Mouse (Mus musculus) lung, adult 18-20 months (tissue): Measurements from ENCODE around the gene Degs1.
"Not testable (repeated sequence)": the region's sequence is repeated elsewhere in the genome, so short reads cannot be mapped to it uniquely, and the experiment has no call there.

Experiments used
- DNase-seq, 2 experiments: peaks; one replicate each; pipeline ENCODE4 v3.0.0; 2022; ENCODE audit warnings: mixed read lengths in 2 of 2

Degs1 gene

DNA sequence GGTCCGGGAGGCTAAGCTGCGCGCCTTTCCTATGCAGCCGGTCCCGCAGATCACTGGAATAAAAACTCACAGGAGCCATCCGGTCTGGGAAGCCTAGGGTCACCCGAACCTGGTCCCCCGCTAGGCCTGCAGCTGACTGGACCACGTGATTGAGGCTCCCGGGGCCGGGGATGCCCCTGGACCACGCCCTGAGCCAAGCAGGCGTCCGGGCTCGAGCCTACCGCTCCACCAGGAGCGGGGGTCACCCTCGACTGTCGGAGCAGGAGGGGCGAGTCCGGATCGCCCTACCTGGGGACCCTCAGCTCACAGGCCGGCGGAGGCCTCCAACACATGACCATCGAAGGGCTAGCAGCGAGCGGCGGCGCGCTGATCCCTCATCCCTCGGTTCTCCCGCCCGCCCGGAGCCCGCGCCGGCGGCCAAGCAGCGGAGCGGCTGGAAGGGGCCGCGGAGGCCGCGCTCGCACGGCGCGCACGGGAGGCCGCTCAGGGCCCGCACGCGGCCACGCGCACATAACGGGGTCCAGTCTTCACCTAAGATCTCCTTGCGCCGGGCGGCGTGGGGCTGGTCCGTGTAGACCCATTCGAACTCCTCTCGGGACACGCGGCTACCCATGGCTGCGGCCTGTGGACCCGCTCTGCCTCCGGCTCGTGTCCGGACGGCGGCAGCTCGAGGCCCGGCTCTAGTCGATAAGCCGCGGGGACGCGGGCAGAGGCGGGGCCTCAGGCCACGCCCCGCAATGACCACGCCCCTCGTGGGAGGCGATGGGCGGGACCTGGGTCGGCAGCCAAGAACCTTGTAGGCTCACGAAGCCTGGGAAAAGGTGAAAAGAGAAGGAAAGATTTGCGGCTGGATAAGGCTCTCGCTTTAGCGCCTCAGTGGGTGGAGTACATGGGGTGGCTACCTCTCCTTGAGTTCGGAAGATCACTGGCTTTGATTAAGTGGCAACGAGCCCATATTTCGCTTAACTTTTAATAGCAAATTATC is at the start of gene Degs1:
TSS of gene Degs1 (minus strand) at position 714 of the 985 bp plus-strand sequence.
- peak; percentile 96 for DNase-seq

DNA sequence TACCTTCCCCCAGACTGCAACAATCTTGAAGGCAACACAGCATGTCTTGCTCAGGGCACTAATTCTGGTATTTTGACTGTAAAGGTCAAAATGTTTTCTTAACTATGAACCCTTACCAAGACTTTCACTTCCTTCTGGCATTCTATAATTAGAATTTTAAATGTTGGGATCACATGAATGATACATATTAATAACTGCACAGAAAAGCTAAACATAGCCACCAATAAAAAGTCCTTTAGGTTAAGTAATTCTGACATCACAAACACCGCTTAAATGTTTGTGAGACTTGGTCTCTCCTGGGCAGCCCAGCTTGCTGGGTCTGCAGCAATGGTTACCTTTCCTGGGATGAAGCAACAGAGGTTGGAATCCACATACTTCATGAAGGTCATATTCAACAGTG is 43.3 kb upstream of the Degs1 start:
- DNase-seq: no peak

DNA sequence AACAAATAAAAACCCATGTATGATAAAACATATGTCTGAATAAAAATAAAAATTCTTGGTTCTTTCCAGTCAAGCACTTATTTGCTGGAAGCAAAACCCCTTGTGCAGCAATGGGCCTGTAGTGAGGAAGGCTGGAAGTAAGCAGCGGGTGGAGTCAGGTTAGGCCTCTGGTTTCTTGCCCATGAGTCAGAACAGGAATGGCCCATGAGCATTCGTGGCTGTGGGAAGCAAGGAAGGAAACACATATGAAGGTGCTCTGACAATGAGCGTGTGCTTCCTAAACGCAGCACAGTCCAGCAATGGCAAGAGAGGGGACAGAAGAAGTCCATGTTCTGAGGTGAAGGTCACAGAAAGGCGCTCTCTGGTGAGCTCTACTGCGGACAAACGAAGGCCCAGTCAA is 41.9 kb upstream of the Degs1 start:
- no peak for DNase-seq

DNA sequence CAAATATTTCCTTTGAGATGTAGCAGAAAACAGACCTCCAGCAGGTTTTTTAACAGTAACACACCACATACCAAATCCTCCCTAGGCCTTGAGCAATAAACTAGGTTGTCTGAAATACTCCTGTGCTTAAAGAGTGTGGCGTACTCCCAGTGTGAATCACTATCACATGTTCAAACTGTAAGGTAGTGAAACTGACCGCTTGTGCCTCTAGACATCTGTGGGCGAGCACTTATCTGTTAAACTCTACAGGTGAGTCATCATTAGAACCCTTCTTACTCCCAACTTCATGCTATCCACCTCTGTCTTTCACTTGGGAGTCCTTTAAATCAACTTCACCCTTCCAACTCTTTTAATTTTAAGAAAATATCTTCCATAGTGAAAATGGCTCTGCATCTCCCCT is 40.5 kb upstream of the Degs1 start:
- DNase-seq: no peak

DNA sequence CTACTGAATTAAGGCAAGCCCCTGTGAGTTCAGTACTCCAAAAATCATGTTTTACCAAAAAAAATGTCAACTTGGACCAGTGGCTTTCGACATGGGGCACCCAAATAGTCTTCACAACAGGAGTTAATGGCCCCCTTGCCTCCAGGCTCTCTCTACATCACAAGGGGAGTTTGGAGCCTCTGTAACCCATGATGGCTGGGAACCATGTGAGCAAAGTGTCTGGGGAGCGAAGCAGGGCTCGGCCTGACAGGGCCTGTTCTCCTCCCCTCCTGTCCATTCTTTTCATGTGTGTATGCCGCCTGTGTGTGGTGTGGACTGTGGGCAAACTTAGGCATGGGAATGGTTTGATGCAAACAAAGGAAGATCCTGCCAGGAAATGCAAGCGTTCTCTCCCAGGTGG is 31.6 kb upstream of the Degs1 start:
- DNase-seq: no peak

DNA sequence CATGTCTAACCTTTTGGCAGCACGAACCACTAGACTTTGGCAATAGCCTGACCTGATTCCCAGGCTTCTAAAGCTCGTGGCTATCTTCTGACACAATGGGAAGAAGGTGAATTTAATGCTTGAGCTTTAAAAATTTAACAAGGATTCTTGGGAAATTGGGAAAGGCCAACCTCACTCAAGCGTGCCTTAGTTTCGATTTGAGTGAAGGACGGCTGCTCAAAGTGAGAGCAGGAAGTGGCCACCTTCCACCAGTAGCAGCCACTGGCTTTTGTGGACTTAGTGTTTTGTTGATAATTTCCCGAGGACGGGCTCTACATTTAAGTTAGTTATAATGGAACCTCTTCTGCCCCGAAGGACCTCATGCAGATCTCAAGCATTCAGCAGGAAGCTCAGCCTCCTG is 30.6 kb upstream of the Degs1 start:
- DNase-seq: no peak

DNA sequence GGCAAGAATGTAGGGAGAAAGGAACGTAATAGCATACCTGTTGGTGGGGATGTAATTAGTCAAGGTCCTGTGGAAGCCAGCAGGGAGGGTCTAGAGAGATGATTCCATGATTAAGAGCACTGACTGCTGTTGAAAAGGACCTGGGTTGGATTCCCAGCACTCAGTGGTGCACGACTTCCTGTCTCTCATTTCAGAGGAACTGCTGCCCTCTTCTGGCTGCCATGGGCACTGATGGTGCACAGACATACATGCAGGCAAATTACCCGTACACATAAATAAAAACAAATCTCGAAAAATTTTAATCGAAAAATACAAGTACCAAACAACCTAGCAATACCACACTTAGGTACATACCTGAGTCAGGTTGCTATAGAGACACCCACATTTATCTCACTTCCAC is 28.8 kb upstream of the Degs1 start:
- no peak for DNase-seq

DNA sequence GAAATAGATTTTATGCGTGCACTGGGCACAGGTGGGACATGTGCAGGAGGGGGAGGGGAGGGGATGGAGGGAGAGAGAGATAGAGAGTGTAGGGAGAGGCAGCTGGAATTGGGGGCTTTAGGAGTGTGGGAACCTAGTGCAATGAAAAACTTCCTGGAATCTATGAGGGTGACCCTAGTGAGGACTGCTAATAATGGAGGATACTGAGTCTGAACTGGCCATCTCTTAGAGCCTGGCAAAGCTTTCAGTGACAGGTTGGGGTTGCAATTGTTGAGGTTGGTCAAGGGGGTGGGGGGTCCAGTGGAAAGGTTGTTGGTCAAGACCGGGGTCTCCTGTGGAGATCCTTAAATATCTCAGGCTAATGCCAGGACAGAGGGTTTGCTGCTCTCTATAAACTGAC is 27.7 kb upstream of the Degs1 start:
- DNase-seq: no peak

DNA sequence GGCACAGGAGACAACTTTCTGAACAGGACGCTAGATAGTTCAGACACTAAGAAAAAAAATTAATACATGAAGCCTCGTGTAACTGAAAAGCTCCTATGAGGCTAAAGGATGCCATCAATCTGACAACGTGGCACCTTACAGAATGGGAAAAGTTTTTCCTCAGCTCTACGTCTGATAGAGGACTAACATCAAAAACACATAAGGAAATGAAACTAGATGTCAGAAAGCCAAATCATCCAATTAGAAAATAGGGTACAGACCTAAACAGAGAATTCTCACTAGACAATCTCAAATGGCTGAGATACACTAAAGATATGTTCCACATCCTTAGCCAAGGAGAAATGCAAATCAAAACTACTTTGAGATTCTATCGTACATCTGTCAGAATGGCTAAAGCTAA is 26.8 kb upstream of the Degs1 start:
- no peak for DNase-seq

DNA sequence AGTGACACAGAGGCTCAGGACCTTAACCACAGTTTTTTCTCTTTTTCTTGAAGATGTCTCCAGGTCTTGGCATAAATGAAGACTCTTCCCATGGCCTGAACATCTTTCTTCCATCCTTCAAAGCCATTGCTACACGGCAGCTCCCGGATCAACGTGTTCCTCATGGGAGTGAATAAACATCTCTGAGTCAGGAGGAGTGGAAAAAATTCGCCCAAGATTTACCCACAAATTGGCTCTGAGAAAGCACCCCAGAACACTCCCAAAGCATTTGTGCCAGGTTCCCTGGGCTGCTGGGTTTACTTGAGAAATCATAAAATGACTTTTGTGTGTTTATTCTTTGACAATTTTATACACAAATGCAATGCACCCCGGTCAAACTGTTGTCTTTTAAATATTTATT is 20.3 kb upstream of the Degs1 start:
- DNase-seq: no peak

DNA sequence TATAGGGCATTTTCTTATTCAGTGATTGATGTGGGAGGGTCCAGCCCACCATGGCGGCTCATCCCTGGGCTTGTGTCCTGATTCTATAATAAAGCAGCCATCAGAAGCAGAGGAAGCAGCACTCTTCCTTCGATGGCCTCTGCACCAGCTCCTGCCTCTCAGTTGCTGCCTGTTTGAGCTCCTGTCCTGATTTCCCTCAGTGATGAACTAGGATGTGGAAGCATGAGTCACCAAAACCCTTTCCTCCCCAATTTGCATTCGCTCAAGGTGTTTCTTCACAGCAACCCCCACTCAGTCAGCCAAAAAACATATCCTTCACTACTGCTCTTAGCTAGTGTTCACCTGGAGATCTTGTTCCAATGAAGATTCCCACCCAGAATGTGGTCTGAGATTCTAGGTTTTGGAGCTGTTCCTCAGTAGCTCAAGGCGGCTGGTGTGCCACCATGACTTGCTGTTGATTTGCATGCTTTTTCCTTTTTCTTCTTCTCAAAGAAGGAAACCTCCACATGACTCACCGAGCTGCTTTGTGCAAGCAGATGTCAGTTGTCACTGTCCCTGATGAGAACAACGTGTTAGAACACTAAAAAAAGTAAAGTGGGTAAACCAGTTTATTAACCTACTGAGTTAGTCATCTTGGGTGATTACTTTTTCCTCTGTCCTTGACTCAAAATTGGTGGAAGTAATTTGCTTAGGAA is 19.7 kb upstream of the Degs1 start:
- no peak for DNase-seq

DNA sequence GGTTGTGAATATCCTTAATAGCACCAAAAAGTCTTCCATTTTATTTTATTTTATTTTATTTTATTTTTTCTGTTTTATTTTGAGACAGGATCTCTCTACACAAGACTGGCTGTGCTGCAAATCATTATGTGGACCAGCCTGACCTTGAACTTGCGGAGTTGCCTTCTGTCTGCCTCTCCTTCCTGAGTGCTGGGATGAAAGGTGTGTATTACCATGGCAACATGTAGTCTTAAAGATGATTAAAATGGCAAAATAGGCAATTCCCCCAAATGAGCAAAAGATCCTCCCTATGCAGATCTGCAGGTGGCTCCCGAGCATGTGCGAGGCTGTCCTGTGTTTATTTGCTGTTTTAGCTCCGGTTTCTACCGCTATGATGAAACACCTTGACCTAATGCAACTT is 15.2 kb upstream of the Degs1 start:
- DNase-seq: no peak

DNA sequence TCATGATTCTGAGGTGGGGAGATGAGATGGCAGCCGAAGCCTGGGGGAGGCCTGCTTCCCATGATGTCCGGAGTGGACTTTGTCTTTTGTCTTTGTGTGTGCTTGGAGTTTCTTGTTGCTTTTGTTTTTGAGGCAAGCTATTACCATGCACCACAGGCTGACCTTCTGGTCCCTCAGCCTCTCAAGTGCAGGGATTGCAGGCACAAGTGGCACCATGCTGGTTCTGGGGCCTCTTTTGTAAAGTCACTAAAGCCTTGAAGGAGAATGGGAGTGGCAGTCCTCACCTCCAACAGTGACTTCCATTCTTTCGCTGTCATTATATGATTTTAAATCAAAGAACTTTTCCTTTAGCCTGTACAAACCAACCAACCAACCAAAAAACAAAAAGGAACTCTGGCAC is 14.6 kb upstream of the Degs1 start:
- no peak for DNase-seq

DNA sequence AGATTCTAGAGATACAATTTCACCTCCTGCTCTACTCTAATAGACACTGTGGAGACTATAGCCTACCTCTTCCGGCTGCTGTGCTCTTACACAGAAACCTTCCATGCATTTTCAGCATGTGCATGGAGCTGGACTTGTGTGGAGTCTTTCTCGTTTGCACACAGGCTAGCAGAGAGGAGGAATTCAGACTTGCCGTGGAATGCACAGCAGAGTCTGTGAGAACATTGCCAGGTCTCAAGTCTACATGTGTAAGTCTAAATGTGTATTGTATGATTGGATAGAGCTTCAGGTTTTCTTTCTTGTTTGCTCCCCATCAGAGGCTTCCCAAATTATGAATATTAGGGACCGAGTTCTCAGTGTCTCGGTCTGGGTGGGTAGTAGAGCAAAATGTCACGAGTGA is 14.2 kb upstream of the Degs1 start:
- DNase-seq: no peak

DNA sequence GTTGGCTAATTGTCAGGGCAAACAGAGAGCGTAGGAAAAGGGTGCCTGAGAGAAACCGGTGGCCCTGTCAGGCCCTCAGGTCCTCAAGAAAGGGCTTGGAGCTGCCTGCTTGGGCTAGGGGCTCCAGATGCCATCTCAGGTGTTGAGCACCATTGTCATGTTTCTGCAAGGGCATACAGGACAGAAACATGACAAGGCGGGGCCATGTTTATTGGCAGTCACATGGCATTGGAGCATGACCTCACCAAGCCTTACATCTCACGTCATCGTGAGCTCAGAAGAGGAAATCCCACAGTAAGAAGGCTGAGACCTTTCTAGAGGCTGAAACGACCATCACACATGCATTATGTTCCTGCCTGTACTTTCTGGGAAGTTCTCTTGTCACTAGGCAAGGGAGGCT is 13.5 kb upstream of the Degs1 start:
- DNase-seq: no peak

DNA sequence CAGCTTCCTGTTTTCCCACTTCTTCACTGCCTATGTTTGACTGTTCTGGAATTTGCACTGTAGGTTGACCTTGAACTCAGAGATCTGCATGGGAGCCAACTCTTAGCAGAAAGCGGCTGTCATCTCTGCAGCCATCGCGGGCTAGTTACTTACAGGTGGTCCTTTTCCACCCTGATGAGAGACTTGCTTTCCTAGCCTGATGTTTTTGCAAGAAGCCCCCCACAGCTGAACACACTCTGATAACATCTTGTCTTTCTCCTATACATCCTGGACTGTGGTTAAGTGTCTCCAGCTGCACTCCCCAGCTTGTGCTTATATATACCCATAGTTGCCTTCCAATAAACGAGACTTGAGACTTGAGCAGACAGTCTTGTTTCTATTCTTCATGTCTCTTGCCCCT is 9.7 kb upstream of the Degs1 start:
- no peak for DNase-seq

DNA sequence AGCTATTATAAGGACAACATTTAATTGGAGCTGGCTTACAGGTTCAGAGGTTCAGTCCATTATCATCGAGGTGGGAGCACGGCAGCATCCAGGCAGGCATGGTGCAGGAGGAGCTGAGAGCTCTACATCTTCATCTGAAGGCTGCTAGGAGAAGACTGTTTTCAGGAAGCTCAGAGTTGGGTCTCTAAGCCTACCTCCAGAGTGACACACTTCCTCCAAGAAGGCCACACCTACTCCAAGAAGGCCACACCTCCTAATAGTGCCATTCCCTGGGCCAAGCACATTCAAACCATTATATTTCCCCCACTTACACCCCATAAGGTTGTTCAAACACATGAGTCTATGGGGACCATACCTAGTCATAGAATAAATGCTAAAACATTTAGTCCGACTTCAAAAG is 8.1 kb upstream of the Degs1 start:
- not testable (repeated sequence) for DNase-seq

DNA sequence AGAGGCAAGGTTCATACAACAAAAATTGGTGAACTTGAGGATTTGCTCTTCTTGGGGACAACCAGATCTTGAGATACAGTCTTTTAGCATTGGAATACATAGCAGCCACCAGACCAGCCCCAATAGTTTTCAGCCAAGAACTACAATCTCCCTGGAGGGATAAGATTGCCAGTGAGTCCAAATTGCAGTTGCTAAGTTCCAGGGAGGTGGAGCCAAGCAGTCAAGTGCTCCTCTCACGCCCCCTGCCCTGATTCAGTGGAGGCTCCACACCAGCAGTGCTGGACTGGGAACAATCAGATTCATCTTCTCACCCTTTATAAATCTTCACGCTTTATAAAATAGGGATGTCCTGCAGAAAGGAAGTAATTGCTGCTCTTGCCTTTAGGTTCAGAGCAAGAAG is 7.2 kb upstream of the Degs1 start:
- no peak for DNase-seq

DNA sequence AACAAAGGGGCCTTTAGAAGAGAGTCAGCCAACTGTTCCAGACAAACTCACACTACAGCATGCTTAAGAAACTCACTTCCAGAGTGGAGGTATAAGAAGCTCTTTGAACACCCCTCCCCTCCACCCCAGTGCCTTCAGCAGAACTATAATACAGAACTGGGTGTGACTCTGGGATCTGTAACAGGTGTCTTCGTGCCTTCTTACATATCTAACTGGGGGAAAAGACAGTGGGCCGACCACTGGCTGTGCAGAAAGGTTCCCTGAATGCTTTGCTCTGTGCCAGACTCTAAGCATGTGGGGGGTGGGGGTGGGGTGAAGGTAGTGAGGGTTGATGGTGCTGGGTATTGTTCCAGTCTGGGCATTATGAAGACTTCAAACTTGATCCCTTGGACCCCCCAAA is 6.0 kb upstream of the Degs1 start:
- DNase-seq: no peak

DNA sequence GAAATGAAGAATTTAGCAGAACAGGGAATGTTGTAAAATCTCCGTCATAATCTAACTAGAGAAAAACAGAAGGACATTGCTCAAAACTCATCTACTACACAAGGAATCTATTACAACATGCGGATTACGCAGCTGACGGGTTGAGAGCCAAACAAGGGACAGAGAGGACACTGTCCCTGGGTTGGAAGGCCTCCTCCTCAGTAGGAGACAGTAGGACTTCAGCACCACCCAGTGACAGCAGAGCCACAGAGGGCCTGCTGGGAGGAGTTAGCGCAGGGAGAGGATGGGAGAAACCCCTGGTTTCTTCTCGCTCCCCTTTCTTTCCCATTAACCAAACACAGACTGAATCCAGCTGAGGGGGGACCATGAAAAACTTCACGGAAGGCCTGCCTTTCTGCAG is 5.2 kb upstream of the Degs1 start:
- DNase-seq: no peak

DNA sequence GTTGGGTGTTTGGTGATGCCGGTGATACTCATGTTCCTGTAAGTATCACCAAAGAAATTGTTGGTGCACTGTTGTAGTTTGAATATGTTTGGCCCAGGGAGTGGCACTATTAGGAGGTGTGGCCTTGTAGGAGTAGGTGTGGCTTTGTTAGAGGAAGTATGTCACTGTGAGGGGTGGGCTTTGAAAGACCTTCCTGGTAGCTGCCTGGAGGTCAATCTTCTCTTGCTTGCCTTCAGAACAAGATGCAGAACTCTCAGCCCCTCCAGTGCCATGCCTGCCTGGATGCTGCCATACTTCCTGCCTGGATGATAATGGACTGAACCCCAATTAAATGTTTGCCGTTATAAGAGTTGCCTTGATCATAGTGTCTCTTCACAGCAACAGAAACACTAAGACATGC is 2.2 kb upstream of the Degs1 start:
- no peak for DNase-seq

DNA sequence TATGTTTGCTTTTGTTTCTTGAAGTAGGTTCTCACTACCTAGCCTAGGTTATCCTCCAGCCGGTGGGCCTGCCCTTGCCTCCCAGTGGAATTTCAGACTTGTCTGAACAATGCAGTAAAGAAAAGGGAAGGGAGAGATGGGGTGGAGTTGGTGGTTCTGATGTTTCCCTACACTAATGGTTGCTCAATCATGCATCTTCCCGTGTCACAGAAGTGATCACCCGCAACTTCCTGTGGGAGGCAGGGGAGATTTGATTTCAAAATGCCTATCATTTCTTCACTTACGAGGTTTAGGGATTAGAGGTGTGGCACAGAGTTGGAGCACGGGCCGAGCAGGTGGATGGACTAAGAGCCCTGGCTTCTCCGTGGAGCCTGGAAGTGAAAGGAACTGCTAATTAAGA is 627 bp upstream of the Degs1 start:
- peak; percentile 20 to 51 for DNase-seq

DNA sequence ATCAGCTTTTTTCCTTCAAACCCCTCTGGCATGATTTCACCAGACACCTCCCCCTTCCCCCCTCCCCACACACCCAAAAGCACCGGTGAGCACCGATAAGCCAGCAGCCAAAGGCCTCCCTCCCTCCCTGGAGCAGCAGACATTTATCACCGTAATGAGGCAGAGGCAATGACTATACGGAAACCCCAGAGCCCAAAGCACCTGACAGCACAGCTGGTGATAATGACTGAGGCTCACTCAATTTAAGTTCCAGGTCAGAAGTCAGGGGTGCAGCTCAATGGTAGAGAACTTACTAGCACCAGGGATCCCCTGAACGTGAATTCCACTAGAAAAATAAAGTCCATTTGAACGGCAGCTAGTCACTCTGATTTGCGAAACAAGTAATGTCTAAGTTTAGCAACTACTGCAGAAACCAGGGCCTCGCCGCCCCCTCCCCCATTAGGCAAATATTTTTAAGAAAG is 1.3 kb downstream of the Degs1 start:
- DNase-seq: no peak

DNA sequence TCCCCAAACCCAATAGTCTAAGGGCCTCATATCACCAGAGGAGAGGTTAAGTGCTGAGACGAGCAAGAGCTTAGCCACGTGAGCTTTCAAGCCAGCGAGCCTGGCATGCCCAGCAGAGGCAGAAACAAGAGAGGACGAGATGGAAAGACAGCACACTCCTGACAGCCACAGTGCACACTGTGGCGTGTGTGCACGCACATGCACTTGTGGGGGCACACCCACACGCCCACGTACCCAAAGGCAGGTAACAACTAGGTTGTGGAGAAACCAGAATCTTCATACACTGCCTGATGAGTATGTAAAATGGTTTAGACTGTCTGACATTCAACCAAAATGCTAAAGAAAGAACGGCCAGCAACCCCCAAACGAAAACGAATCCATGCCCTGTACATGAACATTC is 2.0 kb downstream of the Degs1 start:
- DNase-seq: peak in 1 of 2 experiments; percentile 17
